Mouse (Mus musculus) myocyte (in vitro differentiated cells): ENCODE results near the gene Unc5b.

Experiments used
- MYOG ChIP-seq, 3 experiments: IDR thresholded peaks; one replicate each; pipeline ENCODE4 v1.6.1; 2011; ENCODE audit warnings: control low read depth in 2 of 3, low read depth in 2 of 3, mild to moderate bottlenecking in 2 of 3; ENCODE audit not compliant: insufficient read length in 2 of 3, control insufficient read depth in 1 of 3, insufficient read depth in 1 of 3
- POLR2A ChIP-seq: IDR thresholded peaks from one replicate; pipeline ENCODE4 v1.6.1; 2011; ENCODE audit warnings: low read depth, mild to moderate bottlenecking, control low read depth, moderate library complexity; ENCODE audit not compliant: insufficient read length
- POLR2AphosphoS2 ChIP-seq: IDR thresholded peaks from one replicate; pipeline ENCODE4 v1.6.1; 2011; ENCODE audit warnings: low read depth, control low read depth; ENCODE audit not compliant: insufficient read length
- TCF12 ChIP-seq: IDR thresholded peaks from one replicate; pipeline ENCODE4 v1.6.1; 2011; ENCODE audit warnings: mild to moderate bottlenecking, control low read depth; ENCODE audit not compliant: poor library complexity, insufficient read depth, severe bottlenecking
- USF1 ChIP-seq: IDR thresholded peaks from one replicate; pipeline ENCODE4 v1.6.1; 2011; ENCODE audit warnings: low read depth, mild to moderate bottlenecking, control low read depth, moderate library complexity

GRCm38 (mm10) chr10:60822641-60823425 lies 8.5 kb downstream of the Unc5b start:
- no peak for TF ChIP-seq MYOG (IDR thresholded peaks at IDR 0.05; ENCODE audit: control insufficient read depth in 1 of 3, insufficient read depth in 1 of 3, insufficient read length in 2 of 3, low read depth in 2 of 3)
- TF ChIP-seq POLR2A: peak; percentile 14
- no peak for TF ChIP-seq USF1
- no peak for TF ChIP-seq POLR2AphosphoS2
- no peak for TF ChIP-seq TCF12
